Mouse (Mus musculus): ENCODE data around the gene Ppib.

Gene Ppib

GRCm38 (mm10) chr9:66078493-66078892, 18.5 kb downstream of the Ppib start:
- no peak for DNase-seq

GRCm38 (mm10) chr9:66080804-66081459, 20.9 kb downstream of the Ppib start:
- DNase-seq, result no peak

GRCm38 (mm10) chr9:66081999-66082398, 22.0 kb downstream of the Ppib start:
- no peak for DNase-seq

- DNase-seq, result no peak
These were observed 24.1 kb downstream of the Ppib start for GRCm38 (mm10) chr9:66084171-66084570.

GRCm38 (mm10) chr9:66087062-66087461, 27.0 kb downstream of the Ppib start:
- DNase-seq, result no peak

- DNase-seq, result peak; percentile 45 to 53
These were observed 28.4 kb downstream of the Ppib start for GRCm38 (mm10) chr9:66088411-66088810.

- no peak for DNase-seq
These were observed 30.7 kb downstream of the Ppib start for GRCm38 (mm10) chr9:66090593-66091244.

- DNase-seq, result no peak
These were observed 31.6 kb downstream of the Ppib start for GRCm38 (mm10) chr9:66091327-66092231.

- no peak for DNase-seq
These were observed 32.6 kb downstream of the Ppib start for GRCm38 (mm10) chr9:66092664-66093063.

GRCm38 (mm10) chr9:66101577-66101976, 41.6 kb downstream of the Ppib start:
- DNase-seq, result no peak

- DNase-seq, result no peak
These were observed 42.6 kb downstream of the Ppib start for GRCm38 (mm10) chr9:66102668-66103067.

- no peak for DNase-seq
These were observed 44.6 kb downstream of the Ppib start for GRCm38 (mm10) chr9:66104601-66105000.

- DNase-seq, result no peak
These were observed 45.1 kb downstream of the Ppib start for GRCm38 (mm10) chr9:66105168-66105567.

- DNase-seq, result no peak
These were observed 49.6 kb downstream of the Ppib start for GRCm38 (mm10) chr9:66109574-66109973.

GRCm38 (mm10) chr9:66110126-66110525, 50.1 kb downstream of the Ppib start:
- DNase-seq, result no peak

- DNase-seq, result no peak
These were observed 50.8 kb downstream of the Ppib start for GRCm38 (mm10) chr9:66110611-66111379.

GRCm38 (mm10) chr9:66114341-66114740, 54.3 kb downstream of the Ppib start:
- DNase-seq, result no peak
